Mouse (Mus musculus) layer of hippocampus, adult 9-10 months (tissue): ENCODE data around the gene Atoh8.

Experiments
- DNase-seq: peaks from one replicate; pipeline ENCODE4 v3.0.0; 2022; ENCODE audit warnings: low spot score

Gene Atoh8

DNA sequence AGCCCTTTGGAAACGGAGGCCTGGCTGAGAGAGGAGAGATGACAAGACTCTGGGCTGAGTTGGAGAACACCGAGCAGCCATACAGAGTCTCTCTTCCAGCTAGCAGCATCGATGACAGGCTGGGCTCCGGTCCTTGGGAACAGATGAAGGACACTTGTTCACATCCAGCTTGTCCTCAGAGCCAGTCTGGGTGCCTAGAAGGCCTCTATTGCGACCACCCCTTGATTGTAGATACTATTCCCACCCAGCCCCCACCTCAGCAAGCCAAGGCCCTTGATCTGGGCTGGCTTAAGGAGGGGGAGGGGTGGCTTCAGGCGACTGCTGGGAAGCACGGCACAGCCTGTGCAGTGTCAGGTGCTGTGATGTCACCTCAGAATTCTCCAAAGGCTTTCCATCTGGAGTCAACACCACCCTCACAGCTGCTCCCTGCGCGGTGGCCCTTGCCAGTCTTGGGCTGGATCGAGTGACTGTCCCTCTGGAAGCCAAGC is 19.3 kb upstream of the Atoh8 start:
- DNase-seq: no peak

DNA sequence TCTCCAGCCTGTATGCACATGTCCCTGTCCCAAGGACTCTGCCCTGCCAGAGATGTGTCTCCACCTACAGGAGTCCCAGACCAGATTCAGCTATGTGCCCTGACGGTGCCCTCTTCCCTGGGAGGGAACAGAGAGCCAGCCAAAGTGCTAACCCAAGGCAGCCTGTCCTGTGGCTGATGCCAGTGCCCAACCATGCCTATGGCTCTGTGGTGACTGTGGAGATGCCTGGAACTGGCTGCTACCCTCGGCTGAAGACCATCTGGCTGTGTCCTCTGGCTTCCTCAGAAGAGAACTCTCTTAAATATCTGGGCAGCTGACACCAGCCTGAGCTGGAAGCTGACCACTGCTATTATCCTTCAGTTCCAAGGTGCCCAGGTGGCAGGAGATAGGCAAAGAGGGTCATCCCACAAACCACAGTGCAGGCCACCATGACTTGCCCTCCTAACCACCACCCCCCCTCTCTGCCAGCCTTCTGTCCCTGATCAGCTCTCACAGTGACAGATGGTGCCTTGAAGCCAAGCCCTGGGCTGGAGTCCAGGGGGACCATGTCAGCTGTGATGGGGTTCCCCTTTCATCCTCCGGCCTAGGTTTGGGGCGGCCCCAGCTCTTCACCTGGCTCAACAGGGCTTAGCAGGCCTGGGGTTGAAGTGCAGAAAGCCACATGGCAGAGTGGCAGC is 18.7 kb upstream of the Atoh8 start:
- no peak for DNase-seq

DNA sequence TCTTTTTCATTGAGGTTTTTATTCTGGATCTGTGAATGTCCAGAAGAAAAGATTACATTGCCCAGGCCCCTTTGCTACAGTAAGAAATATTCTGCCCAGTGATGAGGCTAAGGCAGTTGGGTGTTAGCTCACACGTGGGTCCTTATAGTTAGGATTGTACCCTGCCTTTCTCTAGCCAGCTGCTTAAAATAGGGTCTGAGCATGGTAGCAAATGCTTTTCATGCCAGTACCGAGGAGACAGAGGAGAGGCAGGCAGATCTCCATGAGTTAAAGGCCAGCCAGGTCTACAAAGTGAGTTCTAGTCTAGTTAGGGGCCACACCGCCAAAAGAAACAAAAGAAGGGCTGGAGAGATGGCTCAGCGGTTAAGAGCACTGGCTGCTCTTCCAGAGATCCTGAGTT is 17.8 kb upstream of the Atoh8 start:
- no peak for DNase-seq

DNA sequence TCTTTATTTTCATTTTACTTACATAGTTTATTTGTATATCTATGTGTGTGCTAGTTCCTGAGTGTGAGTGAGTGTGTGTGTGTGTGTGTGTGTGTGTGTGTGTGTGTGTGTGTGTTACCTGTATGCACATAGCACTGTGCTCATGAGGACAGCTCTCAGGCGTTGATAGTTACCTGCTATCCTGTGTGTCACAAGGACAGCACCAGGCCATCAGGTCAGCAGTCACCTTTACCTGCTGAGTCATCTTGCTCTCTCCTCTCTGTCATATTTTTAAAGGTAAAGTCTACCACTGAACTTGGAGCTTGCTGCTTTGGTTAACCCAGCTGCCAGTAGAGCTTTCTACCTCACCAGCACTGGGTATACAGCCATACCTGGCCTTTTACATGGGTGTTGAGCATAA is 17.1 kb upstream of the Atoh8 start:
- no peak for DNase-seq

DNA sequence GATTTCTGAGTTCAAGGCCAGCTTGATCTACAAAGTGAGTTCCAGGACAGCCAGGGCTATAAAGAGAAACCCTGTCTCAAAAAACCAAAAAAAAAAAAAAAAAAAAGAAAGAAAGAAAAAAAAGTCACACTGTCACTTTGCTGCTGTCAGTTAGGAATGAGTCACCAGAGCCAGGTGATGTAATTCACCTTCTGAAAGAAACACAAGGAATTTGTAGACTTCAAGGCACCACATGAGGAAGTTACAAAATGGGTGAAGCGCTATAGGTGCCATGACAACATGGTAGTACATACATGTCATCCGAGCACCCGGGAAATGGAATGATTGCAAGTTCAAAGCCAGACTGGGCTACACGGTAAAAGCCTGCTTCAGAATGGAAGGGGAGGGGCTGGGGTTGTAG is 14.6 kb upstream of the Atoh8 start:
- no peak for DNase-seq

DNA sequence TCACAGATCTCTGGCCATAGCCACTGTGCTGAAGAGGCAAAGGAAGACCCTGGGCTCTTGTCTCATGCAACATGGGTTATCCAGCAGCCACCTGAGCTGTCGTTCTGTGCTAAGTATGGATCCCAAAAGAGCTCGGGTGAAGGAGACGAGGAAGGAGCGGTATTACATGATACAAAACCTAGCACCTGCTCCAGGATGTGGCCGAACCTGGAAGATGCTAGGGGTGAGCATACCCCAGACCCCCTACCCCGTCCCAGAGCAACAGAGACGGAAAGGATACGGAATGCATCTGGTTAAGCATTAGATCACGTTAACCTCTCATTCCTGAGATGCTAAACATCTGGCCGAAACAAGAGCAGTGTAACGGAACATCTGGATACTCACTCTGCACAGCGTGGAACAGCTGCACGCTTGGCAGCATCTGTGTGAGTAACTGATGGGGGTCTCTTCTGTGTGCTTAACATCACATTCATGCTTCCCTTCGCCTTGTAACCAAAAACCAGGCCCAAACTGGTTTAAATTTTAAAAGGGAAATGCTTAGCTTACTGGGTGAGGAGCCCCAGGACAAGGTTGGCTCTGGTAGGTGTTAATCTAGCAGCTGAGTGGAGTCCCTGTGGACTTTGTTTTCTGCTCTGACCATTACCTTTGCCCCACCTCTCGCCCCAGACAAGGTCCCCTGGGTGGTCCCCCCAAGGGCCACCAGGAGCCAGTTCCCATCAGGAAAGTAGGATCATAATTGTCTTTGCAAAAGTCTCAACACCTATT is 13.0 kb upstream of the Atoh8 start:
- no peak for DNase-seq

DNA sequence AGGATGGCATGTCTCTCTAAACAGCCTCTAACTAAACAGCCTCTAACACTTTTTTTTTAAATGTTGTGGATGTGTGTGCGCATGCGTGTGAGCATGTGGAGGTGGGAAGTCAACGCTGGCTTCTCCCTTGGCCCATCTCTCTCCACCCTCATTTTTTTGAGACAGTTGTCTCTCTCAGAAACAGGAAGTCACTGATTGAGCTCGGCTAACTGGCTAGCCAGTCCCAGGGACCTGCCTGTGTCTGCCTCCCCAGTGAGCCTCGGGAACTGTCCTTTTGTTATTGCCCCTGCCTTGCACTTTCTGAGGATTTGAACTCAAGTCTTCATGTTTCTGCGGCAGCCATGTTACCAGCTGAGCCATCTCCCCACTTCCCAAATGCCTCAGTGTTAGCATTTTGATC is 10.9 kb upstream of the Atoh8 start:
- no peak for DNase-seq

DNA sequence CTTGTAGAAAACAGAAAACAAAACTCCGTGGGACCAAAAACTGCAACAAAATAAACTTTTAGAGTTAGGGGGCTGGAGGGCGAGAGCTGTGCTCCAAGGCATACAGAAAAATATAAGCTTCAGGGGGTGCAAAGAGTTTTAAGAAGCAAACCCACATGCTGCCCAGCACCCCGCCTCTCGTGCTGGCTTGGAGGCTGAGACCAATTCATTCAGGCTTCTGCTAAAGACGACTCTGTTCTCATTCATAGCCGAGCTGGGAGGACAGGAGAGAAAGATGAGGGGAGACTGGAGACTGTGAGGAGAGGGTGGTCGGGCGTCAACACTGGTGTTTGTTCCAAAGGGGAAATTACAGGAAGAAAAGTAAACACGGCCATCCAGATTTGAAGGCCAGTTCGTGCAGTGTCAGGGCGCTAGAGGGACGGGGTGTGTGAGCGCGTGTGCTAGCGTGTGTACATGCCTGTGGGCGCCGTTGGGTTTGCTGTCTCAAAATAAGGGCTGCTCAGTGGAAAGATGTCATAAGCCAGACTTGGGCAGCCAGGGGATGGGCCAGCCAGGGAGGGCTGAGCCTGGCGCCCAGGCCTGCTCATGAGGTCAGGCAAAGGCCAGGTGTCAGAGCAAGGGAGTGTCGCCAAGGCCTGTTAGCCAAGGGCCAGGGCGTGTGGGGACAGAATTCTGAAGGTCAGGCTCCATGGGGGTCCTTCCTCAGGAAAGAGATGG is 9.3 kb upstream of the Atoh8 start:
- no peak for DNase-seq

DNA sequence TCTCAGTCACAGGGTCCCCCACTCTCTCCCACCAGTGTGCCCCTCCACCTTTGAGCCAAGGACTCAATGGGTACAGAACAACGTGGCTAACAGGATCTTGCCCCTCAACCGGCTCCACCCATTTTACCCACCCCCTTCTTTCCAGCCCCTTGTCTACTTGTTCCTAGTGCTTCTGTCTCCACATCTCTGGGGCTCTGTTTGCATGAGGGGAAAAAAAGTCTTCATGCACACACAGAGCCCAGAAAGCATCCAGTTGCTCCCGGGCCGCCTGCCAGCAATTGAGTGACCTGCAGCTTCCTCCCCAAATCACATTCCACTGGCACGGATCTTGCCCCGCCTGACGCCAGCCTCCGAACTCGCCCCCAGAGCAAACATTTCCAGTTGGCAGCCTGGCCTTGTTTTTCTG is 8.8 kb upstream of the Atoh8 start:
- peak; percentile 46 for DNase-seq

DNA sequence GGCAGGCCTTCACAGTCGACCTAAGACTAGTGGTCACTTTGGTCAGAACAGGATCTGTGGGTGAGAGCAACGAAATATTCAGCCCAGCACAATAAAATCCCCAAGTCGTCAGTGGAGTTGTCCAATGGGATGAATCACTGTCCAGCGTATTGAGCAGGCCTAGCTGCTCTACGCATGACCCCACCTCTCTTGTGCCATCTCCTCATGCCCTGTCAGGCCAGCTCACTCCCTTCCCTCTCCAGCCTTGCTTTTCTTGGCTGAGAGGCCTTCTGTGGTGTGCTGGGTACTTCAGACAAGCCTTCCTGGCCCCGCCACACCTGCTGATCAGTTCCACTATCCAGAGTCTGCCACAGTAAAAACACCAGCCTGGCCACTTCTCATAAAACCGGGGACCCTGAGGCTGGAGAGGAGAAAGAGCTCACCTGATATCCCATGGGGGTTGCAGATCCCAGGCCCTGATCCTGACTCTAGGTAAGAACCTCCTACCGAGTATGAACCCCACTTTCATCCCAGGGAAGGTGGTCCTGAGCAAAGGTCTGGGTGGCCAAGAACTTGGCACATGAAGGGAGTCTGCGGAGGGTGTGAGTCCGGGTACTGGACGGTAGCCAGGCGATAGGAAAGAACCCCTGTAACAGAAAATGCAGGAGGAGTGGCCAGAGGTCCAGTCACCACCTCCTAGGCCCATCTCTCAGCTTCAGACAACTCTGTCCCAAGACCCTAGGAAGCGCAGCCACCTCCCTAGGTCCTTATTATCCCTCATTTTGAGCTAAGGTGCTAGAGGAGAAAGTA is 7.3 kb upstream of the Atoh8 start:
- no peak for DNase-seq

DNA sequence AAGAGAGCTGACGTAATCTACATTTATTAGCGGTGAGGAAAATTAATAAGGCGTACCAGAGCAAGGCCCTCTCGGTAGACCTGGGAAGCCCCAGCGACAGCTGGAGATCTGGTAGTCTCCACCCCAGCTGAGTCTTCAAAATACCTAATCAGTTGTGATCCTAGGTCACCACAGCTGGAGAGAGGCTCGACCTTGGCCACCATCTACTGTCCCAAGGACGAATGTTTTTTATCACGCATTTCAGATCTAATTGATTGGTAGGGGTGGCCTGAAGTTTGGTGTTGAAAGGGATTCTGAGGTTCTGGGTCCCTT is 6.4 kb upstream of the Atoh8 start:
- DNase-seq: no peak

DNA sequence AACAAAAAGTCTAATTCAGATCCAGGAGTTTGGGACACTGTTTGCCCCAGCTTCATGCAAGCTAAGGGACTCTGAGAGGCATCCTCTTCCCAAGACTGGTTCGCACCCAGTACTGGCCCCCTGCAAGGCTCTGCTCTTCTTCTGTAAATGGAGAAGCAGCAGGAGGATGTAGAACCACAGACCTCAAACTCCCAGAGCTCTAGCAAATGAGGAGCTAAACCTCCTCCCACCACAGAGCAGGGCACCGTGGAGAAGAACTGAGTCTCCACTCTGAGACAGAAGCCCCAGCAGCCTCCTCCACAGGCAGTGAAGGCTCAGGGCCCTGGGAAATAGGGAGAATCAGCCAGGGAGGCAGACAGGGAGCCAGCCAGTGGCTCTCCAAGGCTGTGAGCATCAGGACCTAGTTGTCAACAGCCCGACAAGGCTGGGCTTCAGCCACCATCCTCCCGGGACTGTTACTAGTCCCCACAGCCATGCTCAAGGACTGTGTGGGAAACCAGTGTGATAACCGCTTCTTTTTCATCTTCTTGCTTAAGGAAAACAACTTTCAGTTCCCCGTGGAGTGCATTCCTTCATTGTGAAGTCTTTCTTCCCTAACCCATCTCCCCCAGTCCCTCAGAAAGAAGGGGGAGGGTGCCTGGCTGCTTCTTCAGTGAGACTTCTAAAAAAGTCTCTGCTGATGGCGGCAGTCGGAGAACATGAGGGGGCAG is 5.9 kb upstream of the Atoh8 start:
- DNase-seq: no peak

DNA sequence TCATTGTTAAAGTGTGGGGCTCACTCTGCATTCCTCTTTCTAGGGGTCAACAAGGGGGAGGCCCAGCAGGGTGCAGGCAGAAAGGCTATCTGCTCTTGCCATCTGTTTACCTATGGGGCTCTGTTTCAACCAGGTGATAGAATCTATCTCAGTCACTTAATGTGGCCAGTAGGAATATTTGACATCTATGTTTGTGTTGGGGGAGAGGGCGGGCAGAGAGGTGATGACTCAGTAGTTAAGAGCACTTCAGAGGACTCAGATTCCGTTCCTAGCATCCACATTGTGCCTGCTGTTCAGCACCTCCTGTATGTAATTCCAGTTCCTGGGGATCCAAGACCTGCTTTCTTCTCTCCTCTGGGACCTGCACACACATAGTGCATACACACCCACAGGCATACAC is 4.7 kb upstream of the Atoh8 start:
- no peak for DNase-seq

DNA sequence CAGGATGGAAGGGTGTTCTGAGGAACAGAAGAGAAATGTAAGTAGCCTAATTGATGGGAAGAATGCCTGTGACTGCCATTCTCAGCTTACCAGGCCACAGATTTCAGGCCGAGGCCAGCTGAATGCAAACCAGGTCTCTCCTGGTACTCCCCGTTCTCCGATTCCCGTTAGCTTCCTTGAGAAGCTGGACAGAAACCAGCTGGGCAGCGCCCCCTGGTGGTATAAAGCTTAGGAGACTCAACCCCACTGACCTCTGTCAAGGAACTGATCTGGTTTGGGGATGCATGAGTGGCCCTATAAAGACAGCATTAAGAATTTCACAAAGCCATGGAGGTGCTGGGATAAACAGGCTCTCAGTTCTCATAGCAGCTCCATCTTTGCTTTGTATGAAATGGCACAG is 1.7 kb upstream of the Atoh8 start:
- DNase-seq: peak; percentile 71

DNA sequence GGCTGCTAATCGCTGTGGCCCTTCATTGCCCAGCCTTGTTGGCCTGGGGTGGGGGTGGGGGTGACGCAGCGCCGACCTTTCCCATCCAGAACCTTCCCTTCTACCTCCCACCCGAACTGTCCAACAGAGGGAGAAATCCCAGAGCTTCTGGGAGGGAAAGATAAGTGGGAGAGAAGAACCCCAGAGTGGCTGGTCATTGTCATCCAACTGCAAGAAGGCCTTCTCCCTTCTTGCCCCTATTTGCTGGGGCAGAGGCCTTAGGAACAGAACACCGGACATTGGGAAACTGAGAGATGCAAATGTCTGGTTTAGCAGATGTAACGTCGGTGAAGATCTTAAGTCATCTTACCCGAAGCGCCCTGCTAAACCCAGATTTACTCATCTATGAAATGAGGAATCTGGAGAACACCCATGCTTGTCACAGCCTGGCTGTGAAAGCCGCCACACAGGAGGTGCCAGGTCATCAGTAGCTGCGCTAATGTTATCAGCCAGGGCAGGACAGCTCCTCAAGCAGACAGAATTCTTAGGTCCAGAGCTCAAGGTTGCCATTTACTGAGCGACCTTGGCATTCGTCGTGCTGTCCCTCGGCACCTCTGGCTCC is 530 bp upstream of the Atoh8 start:
- DNase-seq: no peak

DNA sequence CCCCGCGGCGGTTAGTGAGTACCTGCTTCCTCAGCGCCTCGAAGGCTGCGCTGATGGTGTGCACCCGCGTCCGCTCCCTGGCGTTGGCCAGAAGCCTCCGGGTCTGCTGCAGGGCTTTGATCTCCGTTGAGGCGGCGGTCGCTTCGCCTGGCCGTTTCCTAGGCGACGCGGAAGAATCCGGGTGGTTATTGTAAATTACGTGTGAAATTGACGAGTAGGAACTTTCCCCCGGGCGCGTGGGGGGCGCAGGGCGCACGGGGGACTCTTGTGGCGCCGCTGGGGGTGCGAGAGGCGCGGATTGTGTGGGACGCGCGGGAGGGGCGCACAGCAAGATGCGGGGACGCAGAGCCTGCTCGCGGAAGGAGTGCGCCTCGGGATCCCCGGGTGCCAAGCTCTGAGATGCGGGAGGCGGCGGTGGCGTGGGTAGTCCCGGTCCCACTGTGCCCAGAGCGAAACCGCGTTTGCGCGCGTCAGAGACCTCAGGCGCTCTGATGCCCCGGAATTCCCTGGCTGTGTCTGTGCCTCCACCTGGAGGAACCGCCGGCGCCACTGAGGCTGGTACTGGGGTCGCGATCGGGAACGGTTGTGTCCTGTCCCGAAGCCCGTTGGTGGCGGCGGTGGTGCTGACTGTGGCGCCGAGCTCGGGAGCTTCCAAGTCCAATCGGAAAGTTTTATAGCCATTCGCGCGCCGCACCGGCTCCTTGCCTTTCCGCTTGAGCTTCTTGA is 842 bp downstream of the Atoh8 start:
- no peak for DNase-seq

DNA sequence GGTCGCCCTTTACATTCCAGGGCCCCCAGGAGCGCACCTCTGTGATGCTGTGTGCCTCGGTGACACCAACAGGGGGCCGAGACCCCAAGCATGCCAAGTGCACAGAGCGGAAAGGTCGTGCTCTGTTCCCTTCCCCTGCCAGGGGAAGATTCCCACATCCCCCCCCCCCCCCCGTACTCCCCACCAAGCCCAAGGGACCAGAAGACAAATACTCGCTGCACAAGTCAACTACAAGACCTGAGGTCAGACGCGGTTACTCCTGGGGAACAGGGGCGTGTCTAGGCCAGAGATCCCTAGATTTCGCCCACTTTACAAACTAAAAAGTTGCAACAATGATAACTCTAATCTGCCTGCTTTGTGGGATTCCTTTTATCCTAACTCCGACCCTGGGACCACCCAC is 1.4 kb downstream of the Atoh8 start:
- DNase-seq: no peak

DNA sequence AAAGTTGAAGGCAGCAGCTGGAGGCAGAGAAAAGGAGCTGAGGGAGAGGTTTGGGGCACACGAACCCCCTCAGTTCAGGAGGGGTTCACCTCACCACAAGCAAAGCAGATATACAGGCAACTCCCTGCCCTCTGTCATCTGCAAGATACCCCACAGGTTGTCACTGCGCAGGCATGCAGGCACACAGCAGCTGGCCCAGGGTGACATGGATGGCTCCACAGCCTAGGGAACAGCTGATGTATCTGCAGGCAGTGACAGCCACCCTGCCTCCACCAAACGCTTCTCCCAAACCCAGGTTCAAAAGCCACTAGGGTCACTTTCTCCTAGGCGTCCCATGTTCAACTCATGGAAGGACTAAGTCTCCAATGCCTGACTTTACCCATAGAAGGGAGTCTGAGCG is 2.5 kb downstream of the Atoh8 start:
- DNase-seq: no peak

DNA sequence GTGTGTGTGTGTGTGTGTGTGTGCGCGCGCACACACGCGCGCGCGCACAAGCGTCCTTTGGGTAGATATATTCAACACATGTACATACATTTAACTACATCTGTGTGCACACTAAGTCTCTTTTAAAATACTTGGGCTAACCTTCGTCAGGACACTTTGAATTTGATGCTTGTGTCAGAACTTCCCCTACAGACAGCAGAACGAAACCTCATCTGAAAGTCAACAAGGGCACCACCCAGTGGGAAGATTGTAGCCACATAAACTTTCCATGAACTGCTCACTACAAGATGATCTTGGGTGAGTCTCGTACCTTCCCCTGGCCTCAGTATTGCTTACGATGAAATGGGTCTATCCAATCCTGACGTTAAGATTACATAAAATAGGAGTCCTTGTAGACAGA is 3.0 kb downstream of the Atoh8 start:
- no peak for DNase-seq

DNA sequence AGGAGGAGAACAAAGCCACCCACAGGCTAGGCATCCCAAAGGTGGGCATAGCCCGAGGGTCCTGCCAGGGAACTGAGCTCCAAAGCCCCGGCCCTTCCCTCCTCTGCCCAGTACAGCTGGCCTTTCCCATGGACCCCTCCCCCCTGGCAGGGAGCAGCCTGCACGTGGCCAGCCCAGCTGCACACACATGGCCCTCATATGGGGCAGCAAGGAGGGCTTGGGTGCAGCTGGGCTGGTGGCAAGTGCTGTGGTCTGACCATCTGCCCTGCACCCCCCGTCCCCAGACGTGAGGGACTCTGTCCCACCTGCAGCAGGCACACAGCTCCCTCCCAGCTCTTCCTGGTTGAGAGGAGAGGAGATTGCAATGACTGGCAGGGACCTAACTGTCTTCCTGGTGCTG is 4.5 kb downstream of the Atoh8 start:
- DNase-seq: no peak
